Mouse (Mus musculus) heart, postnatal 0 days (tissue): ENCODE data around the gene Nutm1. TPM values are rescaled to one million over a fixed set of nuclear protein-coding genes. Genes with fewer than 3 reads are reported as not detected.

ENCODE experiments used
- ATAC-seq: fragments of 200-750 bp; cut with Nextera tagmentation; 2 replicates; pipeline ENCODE4 v1.8.0; 2017; ENCODE audit warnings: low read depth, moderate number of reproducible peaks, moderate library complexity; ENCODE audit not compliant: insufficient read depth
- DNase-seq: peaks from one replicate; pipeline ENCODE4 v3.0.0-alpha.2; 2016; ENCODE audit warnings: low spot score
- H3K27ac ChIP-seq: fragments of 300-500 bp; sonication (generic); 2 replicates; pipeline ENCODE4 v1.5.1; 2014; ENCODE audit warnings: low read depth, mild to moderate bottlenecking
- H3K27me3 ChIP-seq: fragments of 300-500 bp; sonication (generic); 2 replicates; pipeline ENCODE4 v1.6.1; 2014; ENCODE audit warnings: low read length, mixed read lengths; ENCODE audit not compliant: control insufficient read depth, insufficient read depth
- H3K36me3 ChIP-seq: fragments of 300-500 bp; sonication (generic); replicated peaks from 2 replicates; pipeline ENCODE4 v1.6.1; 2014; ENCODE audit warnings: low read length, mixed read lengths; ENCODE audit not compliant: control insufficient read depth, insufficient read depth
- H3K4me1 ChIP-seq: fragments of 300-500 bp; sonication (generic); 2 replicates; pipeline ENCODE4 v1.6.1; 2014; ENCODE audit warnings: antibody characterized with exemption; ENCODE audit not compliant: control insufficient read depth, insufficient read depth
- H3K4me2 ChIP-seq: fragments of 300-500 bp; sonication (generic); 2 replicates; pipeline ENCODE4 v1.6.1; 2014; ENCODE audit warnings: low read depth, mild to moderate bottlenecking, low read length, moderate library complexity
- H3K4me3 ChIP-seq: fragments of 300-500 bp; sonication (generic); 2 replicates; pipeline ENCODE4 v1.5.1; 2014; ENCODE audit warnings: low read depth, low read length
- H3K9ac ChIP-seq: fragments of 300-500 bp; sonication (generic); replicated peaks from 2 replicates; pipeline ENCODE4 v1.6.1; 2014; ENCODE audit warnings: low read depth, low read length, mixed read lengths
- H3K9me3 ChIP-seq: fragments of 300-500 bp; sonication (generic); replicated peaks from 2 replicates; pipeline ENCODE4 v1.6.1; 2016; ENCODE audit warnings: low read length; ENCODE audit not compliant: control insufficient read depth
- CTCF ChIP-seq: IDR thresholded peaks from 2 replicates; pipeline ENCODE4 v1.5.1; 2016; ENCODE audit warnings: antibody characterized with exemption, control low read depth, low read depth
- EP300 ChIP-seq: IDR thresholded peaks from 2 replicates; pipeline ENCODE4 v1.6.1; 2016; ENCODE audit warnings: antibody characterized with exemption, low read depth
- WGBS: fragments of 180-500 bp; shearing (Covaris S2); extraction: QIAGEN DNeasy Blood & Tissue Kit; methylation state at CpG from one replicate; pipeline ENCODE4 v1.1.7; 2014; 5-methylcytosine and 5-hydroxymethylcytosine counted together
- polyA plus RNA-seq: library from polyadenylated mRNA; unstranded; fragments of >200 nt; fragmentation: Nextera tagmentation; extraction: Ambion mirVana; gene quantifications from 2 replicates; pipeline ENCODE4 v1.2.1, GENCODE M21; 2015
- total RNA-seq: library from RNA; depleted of rRNA; stranded (reverse); fragments of >200 nt; gene quantifications from 2 replicates; pipeline ENCODE4 v1.2.3, GENCODE M21; 2014; ENCODE audit warnings: low replicate concordance

Nutm1 gene
- total and polyA plus RNA-seq, 2 experiments from 2014 or later, result not detected

DNA sequence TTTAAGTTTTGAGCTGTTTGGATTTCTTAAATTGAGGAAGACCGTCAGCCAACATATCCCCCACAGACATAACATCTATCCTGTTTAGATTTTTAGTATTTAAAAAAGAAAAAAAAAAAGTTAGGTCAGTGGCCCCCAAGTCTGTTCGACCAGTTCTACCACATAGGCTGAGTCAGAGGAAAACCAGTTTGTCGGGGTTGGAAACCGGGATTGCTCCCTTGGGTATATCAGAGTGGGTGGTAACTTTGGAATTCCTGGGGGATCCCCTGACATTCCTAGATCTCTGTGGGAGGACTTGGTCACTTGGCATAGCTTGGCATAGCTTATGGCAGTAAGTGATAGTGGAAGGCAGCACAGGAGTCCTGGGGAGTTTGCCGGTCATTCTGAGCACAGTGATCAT lies 13.8 kb downstream of the Nutm1 start:
- H3K9ac ChIP-seq, result no peak overlapping the region
- DNase-seq (no peak), ATAC-seq (no peak)
- no peaks in the 10 kb centered on the region for H3K4me1 ChIP-seq
- no peaks in the 10 kb centered on the region for H3K9me3 ChIP-seq
- 85% methylated on average over 5 of the region's 5 CpGs for WGBS
- H3K4me2 ChIP-seq, result no peak overlapping the region
- no peak overlapping the region for H3K4me3 ChIP-seq
- H3K27me3 ChIP-seq, result no peaks in the 10 kb centered on the region
- H3K27ac ChIP-seq, result no peak overlapping the region
- peaks cover 4% of the 10 kb centered on the region; the same call in 1 of the 2 replicates for H3K36me3 ChIP-seq
- no peak for TF ChIP-seq CTCF
- no peak for TF ChIP-seq EP300

DNA sequence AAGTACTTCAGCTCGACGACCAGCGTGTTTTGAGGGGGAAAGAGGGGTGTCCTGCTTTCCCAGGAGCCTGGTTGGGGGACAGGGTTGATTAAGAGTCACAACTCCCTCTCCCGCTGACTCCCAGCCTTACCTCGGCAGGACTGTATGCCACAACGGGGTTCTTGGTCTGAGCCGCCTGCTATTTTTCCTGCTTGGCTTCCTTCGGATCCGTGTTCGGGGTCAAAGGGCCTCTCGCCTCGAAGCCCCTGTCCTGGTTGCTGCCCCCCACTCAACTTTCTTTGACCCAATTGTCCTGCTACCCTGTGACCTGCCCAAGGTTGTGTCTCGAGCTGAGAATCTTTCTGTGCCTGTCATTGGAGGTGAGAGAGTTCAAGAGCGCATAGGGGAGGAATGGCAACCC lies 17.3 kb downstream of the Nutm1 start:
- TF ChIP-seq EP300 (no peak), CTCF (no peak)
- peaks cover 4% of the 10 kb centered on the region; the same call in 1 of the 2 replicates for H3K36me3 ChIP-seq
- DNase-seq, result no peak
- no peak overlapping the region for H3K4me2 ChIP-seq
- no peak overlapping the region for H3K9ac ChIP-seq
- ATAC-seq, result no peak
- no peaks in the 10 kb centered on the region for H3K27me3 ChIP-seq
- H3K4me3 ChIP-seq, result no peak overlapping the region
- WGBS, result 77% methylated on average over 14 of the region's 14 CpGs
- no peaks in the 10 kb centered on the region for H3K4me1 ChIP-seq
- H3K9me3 ChIP-seq, result no peaks in the 10 kb centered on the region
- no peak overlapping the region for H3K27ac ChIP-seq

DNA sequence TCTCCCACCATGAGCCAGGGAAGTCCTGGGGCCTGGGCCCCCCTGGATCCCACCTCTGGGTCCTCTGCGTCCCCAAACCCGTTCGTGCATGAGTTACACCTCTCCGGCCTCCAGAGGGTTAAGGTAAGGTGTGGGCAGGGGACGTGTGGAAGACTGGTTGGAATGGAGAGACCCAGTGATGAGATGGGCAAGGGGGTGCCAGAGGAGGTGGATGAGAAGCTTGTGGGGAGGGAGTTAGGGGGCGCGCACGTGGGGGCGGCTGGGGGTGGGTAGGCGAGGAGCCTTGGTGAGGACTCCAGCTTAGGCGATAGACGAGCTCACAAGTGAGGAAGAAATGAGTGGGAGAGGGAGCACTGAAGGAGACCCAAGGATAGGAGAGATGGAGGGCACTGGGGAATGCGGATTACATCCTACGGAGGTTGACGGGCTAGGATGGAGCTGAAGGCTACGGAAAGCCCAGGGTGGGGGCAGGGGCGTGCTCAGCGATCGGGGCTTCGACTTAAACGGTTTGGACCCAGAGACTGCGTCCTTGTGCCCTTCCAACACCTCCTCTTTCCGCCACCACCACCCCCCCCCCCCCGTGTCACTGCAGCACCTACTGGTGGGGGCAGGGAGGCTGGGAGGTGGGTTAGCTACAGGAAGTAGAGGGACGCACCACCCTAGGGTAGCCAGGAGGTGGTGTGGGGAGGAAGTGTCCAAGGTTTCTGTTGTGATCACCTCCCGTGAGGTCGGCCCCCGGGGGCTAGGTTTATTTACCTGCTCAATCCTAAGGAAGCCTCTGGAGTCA lies 19.0 kb downstream of the Nutm1 start:
- H3K9me3 ChIP-seq, result no peaks in the 10 kb centered on the region
- no peak for DNase-seq
- peak; percentile 15 for ATAC-seq
- WGBS, result under 1% methylated on average over 28 of the region's 28 CpGs
- no peak for TF ChIP-seq CTCF
- no peak for TF ChIP-seq EP300
- peak overlapping the region; percentile 82 for H3K4me3 ChIP-seq
- peaks cover 4% of the 10 kb centered on the region; the same call in 1 of the 2 replicates for H3K36me3 ChIP-seq
- H3K27ac ChIP-seq, result no peak overlapping the region
- H3K27me3 ChIP-seq, result no peaks in the 10 kb centered on the region
- no peaks in the 10 kb centered on the region for H3K4me1 ChIP-seq
- H3K9ac ChIP-seq, result peak overlapping the region; percentile 55
- H3K4me2 ChIP-seq, result peak overlapping the region; percentile 89

DNA sequence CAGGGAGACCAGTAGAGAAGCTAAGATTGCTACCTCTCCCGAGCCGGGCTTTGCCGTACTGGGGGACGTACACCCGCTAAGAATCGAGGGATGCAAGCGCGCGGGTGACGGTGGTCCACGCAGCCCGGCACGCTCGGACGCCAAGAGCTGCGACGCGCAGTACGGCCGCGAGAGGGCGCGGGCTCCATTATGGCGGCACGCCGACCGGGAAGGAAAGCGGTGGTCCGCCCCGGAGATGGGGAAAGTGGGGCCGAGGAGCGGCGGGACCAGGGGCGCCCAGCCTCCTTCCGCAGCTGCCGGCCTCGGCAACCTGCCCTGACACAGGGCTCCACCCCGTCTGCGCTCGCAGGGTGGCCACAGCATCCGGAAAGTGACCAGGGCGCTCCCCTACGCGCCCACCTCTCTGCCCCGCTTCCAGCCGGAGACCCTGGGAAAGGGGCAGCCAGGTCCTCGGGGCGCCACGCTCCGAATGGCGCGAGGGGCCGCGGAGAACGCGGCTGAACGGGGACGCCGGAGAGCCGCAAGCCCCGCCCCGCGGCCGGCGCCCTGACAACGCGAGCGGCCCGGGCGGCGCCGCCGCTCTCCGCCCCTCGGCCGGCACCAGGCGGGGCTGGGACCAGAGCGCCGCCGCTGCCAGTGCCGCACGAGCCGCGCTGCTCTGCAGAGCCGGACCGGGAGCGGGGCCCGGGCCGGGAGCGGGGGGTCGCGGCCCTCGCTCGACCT lies 19.7 kb downstream of the Nutm1 start, which contains the start of gene Lpcat4:
Gene Lpcat4 (plus strand): TSS at position 257 of the 723 bp plus-strand sequence.
- no peak for TF ChIP-seq EP300
- peak; percentile 83 for TF ChIP-seq CTCF
- DNase-seq (peak; percentile 60), ATAC-seq (peak; percentile 84)
- Histone ChIP-seq H3K9me3 (no peaks in the 10 kb centered on the region), H3K9ac (peak within 1 kb of the TSS; percentile 55), H3K27me3 (no peaks in the 10 kb centered on the region), H3K4me3 (peak within 1 kb of the TSS; percentile 82), H3K4me2 (peak within 1 kb of the TSS; percentile 89), H3K36me3 (peaks cover 3% of the 10 kb centered on the region; the same call in 1 of the 2 replicates), H3K27ac (peak within 1 kb of the TSS; percentile 59), H3K4me1 (no peaks in the 10 kb centered on the region)
- under 1% methylated on average over 80 of the region's 94 CpGs for WGBS

DNA sequence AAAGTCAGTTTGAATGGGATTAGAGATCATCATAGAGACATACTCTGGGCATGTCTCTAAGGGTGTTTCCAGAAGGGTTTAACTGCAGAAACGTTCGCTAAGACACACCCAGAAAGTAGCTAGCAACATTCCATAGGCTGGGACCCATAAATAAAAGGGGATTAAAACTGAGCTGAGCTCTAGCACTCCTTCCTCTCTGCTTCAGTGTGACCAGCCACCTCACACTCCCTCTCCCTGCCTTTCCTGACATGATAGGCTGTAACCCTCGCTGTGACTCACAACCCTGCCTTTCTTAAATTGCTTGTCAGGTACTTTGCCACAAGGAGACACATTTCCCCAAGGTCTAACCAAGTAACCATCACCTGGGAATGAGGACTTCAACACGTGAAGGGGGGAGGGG lies 21.1 kb downstream of the Nutm1 start:
- Histone ChIP-seq H3K4me3 (no peak overlapping the region), H3K27me3 (no peaks in the 10 kb centered on the region), H3K27ac (no peak overlapping the region), H3K4me2 (no peak overlapping the region), H3K36me3 (no peaks in the 10 kb centered on the region), H3K4me1 (no peaks in the 10 kb centered on the region), H3K9ac (no peak overlapping the region), H3K9me3 (no peaks in the 10 kb centered on the region)
- WGBS, result 12% methylated on average over 4 of the region's 4 CpGs
- TF ChIP-seq CTCF, result no peak
- TF ChIP-seq EP300, result no peak
- DNase-seq (no peak), ATAC-seq (no peak)
